Mouse (Mus musculus): Measurements from ENCODE around the gene Csnk1e. TPM values are rescaled to one million over a fixed set of nuclear protein-coding genes. Genes with fewer than 3 reads are reported as not detected.

Csnk1e gene
- polyA plus RNA-seq, 1 experiment from 2014 or later: 64.3 TPM

- H3K4me1 ChIP-seq (ENCODE audit: control insufficient read depth, insufficient read depth, low read length): 0 out of 2 replicates have a peak, but pooled peaks cover 4% of the 10 kb centered on the region
- H3K27me3 ChIP-seq (ENCODE audit: control insufficient read depth, insufficient read depth, low read length): no peaks in the 10 kb centered on the region
- no peak overlapping the region for H3K9ac ChIP-seq (replicated peaks; ENCODE audit: low read depth, low read length)
- H3K4me3 ChIP-seq (ENCODE audit: low read depth, low read length): no peak overlapping the region
- peaks cover 35% of the 10 kb centered on the region for H3K36me3 ChIP-seq (ENCODE audit: control insufficient read depth, insufficient read depth, low read length)
- H3K4me2 ChIP-seq (replicated peaks; ENCODE audit: low read depth, low read length): no peak overlapping the region
- 73% methylated on average over 6 of the region's 6 CpGs for WGBS
- ATAC-seq (ENCODE audit: insufficient number of reproducible peaks, insufficient read depth, low FRiP score, low read depth): no peak
- no peak overlapping the region for H3K27ac ChIP-seq (ENCODE audit: low read length)
- H3K9me3 ChIP-seq (ENCODE audit: control insufficient read depth, low read depth, low read length): no peaks in the 10 kb centered on the region
Observed at GRCm38 (mm10) chr15:79377681-79378080, 77.7 kb downstream of the Csnk1e start.

GRCm38 (mm10) chr15:79374760-79375159, 80.6 kb downstream of the Csnk1e start:
- H3K4me2 ChIP-seq (replicated peaks; ENCODE audit: low read depth, low read length): no peak overlapping the region
- H3K4me1 ChIP-seq (ENCODE audit: control insufficient read depth, insufficient read depth, low read length): peaks cover 10% of the 10 kb centered on the region
- ATAC-seq (ENCODE audit: insufficient number of reproducible peaks, insufficient read depth, low FRiP score, low read depth): no peak
- no peak overlapping the region for H3K9ac ChIP-seq (replicated peaks; ENCODE audit: low read depth, low read length)
- no peaks in the 10 kb centered on the region for H3K27me3 ChIP-seq (ENCODE audit: control insufficient read depth, insufficient read depth, low read length)
- peak overlapping the region; percentile 59; the same call in 1 of the 2 replicates for H3K27ac ChIP-seq (ENCODE audit: low read length)
- 38% methylated on average over 3 of the region's 3 CpGs for WGBS
- H3K4me3 ChIP-seq (ENCODE audit: low read depth, low read length): no peak overlapping the region
- H3K9me3 ChIP-seq (ENCODE audit: control insufficient read depth, low read depth, low read length): no peaks in the 10 kb centered on the region
- peaks cover 47% of the 10 kb centered on the region for H3K36me3 ChIP-seq (ENCODE audit: control insufficient read depth, insufficient read depth, low read length)

GRCm38 (mm10) chr15:79370281-79370843, 85.0 kb downstream of the Csnk1e start:
- peaks cover 40% of the 10 kb centered on the region for H3K36me3 ChIP-seq (ENCODE audit: control insufficient read depth, insufficient read depth, low read length)
- WGBS: 75% methylated on average over 7 of the region's 7 CpGs
- H3K27ac ChIP-seq (ENCODE audit: low read length): peak overlapping the region; percentile 49; the same call in 1 of the 2 replicates

GRCm38 (mm10) chr15:79369452-79370280, 85.7 kb downstream of the Csnk1e start:
- no peak overlapping the region for H3K4me3 ChIP-seq (ENCODE audit: low read depth, low read length)
- H3K4me1 ChIP-seq (ENCODE audit: control insufficient read depth, insufficient read depth, low read length): peaks cover 33% of the 10 kb centered on the region
- no peak overlapping the region for H3K4me2 ChIP-seq (replicated peaks; ENCODE audit: low read depth, low read length)
- no peak overlapping the region for H3K9ac ChIP-seq (replicated peaks; ENCODE audit: low read depth, low read length)
- peak overlapping the region; percentile 55; the same call in 1 of the 2 replicates for H3K27ac ChIP-seq (ENCODE audit: low read length)
- 64% methylated on average over 15 of the region's 15 CpGs for WGBS
- peaks cover 46% of the 10 kb centered on the region for H3K36me3 ChIP-seq (ENCODE audit: control insufficient read depth, insufficient read depth, low read length)
- no peaks in the 10 kb centered on the region for H3K9me3 ChIP-seq (ENCODE audit: control insufficient read depth, low read depth, low read length)
- ATAC-seq (ENCODE audit: insufficient number of reproducible peaks, insufficient read depth, low FRiP score, low read depth): no peak; the same call in 1 of the 2 replicates
- no peaks in the 10 kb centered on the region for H3K27me3 ChIP-seq (ENCODE audit: control insufficient read depth, insufficient read depth, low read length)

More at GRCm38 (mm10) chr15:79370281-79370843, 85.0 kb downstream of the Csnk1e start:
- H3K27me3 ChIP-seq (ENCODE audit: control insufficient read depth, insufficient read depth, low read length): no peaks in the 10 kb centered on the region
- H3K4me2 ChIP-seq (replicated peaks; ENCODE audit: low read depth, low read length): no peak overlapping the region
- H3K9me3 ChIP-seq (ENCODE audit: control insufficient read depth, low read depth, low read length): no peaks in the 10 kb centered on the region
- H3K4me1 ChIP-seq (ENCODE audit: control insufficient read depth, insufficient read depth, low read length): peaks cover 33% of the 10 kb centered on the region
- no peak for ATAC-seq (ENCODE audit: insufficient number of reproducible peaks, insufficient read depth, low FRiP score, low read depth)
- H3K9ac ChIP-seq (replicated peaks; ENCODE audit: low read depth, low read length): no peak overlapping the region
- H3K4me3 ChIP-seq (ENCODE audit: low read depth, low read length): no peak overlapping the region

- 78% methylated on average over 8 of the region's 8 CpGs for WGBS
Observed at GRCm38 (mm10) chr15:79368861-79369440, 86.4 kb downstream of the Csnk1e start.

GRCm38 (mm10) chr15:79368313-79368811, 87.0 kb downstream of the Csnk1e start:
- Histone ChIP-seq H3K4me1 (ENCODE audit: control insufficient read depth, insufficient read depth, low read length) (peaks cover 33% of the 10 kb centered on the region), H3K9ac (replicated peaks; ENCODE audit: low read depth, low read length) (no peak overlapping the region), H3K4me3 (ENCODE audit: low read depth, low read length) (no peak overlapping the region)

More at GRCm38 (mm10) chr15:79368861-79369440, 86.4 kb downstream of the Csnk1e start:
- peaks cover 33% of the 10 kb centered on the region for H3K4me1 ChIP-seq (ENCODE audit: control insufficient read depth, insufficient read depth, low read length)
- H3K27ac ChIP-seq (ENCODE audit: low read length): peak overlapping the region; percentile 55; the same call in 1 of the 2 replicates
- no peaks in the 10 kb centered on the region for H3K27me3 ChIP-seq (ENCODE audit: control insufficient read depth, insufficient read depth, low read length)
- no peak overlapping the region for H3K4me3 ChIP-seq (ENCODE audit: low read depth, low read length)
- no peak overlapping the region for H3K4me2 ChIP-seq (replicated peaks; ENCODE audit: low read depth, low read length)
- peak; percentile 12; the same call in 1 of the 2 replicates for ATAC-seq (ENCODE audit: insufficient number of reproducible peaks, insufficient read depth, low FRiP score, low read depth)
- no peak overlapping the region for H3K9ac ChIP-seq (replicated peaks; ENCODE audit: low read depth, low read length)
- H3K36me3 ChIP-seq (ENCODE audit: control insufficient read depth, insufficient read depth, low read length): peaks cover 53% of the 10 kb centered on the region
- no peaks in the 10 kb centered on the region for H3K9me3 ChIP-seq (ENCODE audit: control insufficient read depth, low read depth, low read length)

More at GRCm38 (mm10) chr15:79368313-79368811, 87.0 kb downstream of the Csnk1e start:
- H3K27ac ChIP-seq (ENCODE audit: low read length): peak overlapping the region; percentile 92
- no peaks in the 10 kb centered on the region for H3K9me3 ChIP-seq (ENCODE audit: control insufficient read depth, low read depth, low read length)
- ATAC-seq (ENCODE audit: insufficient number of reproducible peaks, insufficient read depth, low FRiP score, low read depth): peak; percentile 89
- WGBS: 23% methylated on average over 14 of the region's 14 CpGs
- 0 out of 2 replicates have a peak overlapping the region, but pooled peaks have one; percentile 12 for H3K4me2 ChIP-seq (replicated peaks; ENCODE audit: low read depth, low read length)
- H3K27me3 ChIP-seq (ENCODE audit: control insufficient read depth, insufficient read depth, low read length): no peaks in the 10 kb centered on the region
- H3K36me3 ChIP-seq (ENCODE audit: control insufficient read depth, insufficient read depth, low read length): peaks cover 53% of the 10 kb centered on the region

MicroRNAs within 50 kb of the gene (microRNA counts, 519-probe panel; counts per million panel counts)
- microRNA mmu-miR-1943: 1,875 counts per million, percentile 17 among the panel's probes with 10 or more counts

Small RNA genes within 50 kb of the gene (microRNA-seq; reads per million reads assigned to microRNA genes)
- gene Gm44302 (not detected), gene Mir1943 (1.6 reads per million)

Other genes with a start within 250 kb of the Csnk1e start
- gene Pick1, start 226.4 kb downstream of the Csnk1e start, polyA plus RNA-seq (2014; fragmentation: Nextera tagmentation; extraction: Ambion mirVana): 28.7 and 33.1 TPM in 2 replicates
- gene Gm49486, start 226.2 kb downstream of the Csnk1e start, polyA plus RNA-seq (2014; fragmentation: Nextera tagmentation; extraction: Ambion mirVana): 0.93 and 1.3 TPM in 2 replicates
- 0.18 and 0.19 TPM in 2 replicates for gene Slc16a8, start 200.8 kb downstream of the Csnk1e start, polyA plus RNA-seq (2014; fragmentation: Nextera tagmentation; extraction: Ambion mirVana)
- 5.9 and 8.6 TPM in 2 replicates for gene Baiap2l2, start 170.0 kb downstream of the Csnk1e start, polyA plus RNA-seq (2014; fragmentation: Nextera tagmentation; extraction: Ambion mirVana)
- gene Pla2g6, start 127.2 kb downstream of the Csnk1e start, polyA plus RNA-seq (2014; fragmentation: Nextera tagmentation; extraction: Ambion mirVana): 16.6 and 17.4 TPM in 2 replicates
- gene Maff, start 108.9 kb downstream of the Csnk1e start, polyA plus RNA-seq (2014; fragmentation: Nextera tagmentation; extraction: Ambion mirVana): 4.2 and 6.1 TPM in 2 replicates
- gene Tmem184b, start 52.0 kb downstream of the Csnk1e start, polyA plus RNA-seq (2014; fragmentation: Nextera tagmentation; extraction: Ambion mirVana): 51.2 and 64.3 TPM in 2 replicates
- gene Kcnj4, start 49.7 kb upstream of the Csnk1e start, polyA plus RNA-seq (2014; fragmentation: Nextera tagmentation; extraction: Ambion mirVana): not detected in 2 replicates
- 82.3 and 83.9 TPM in 2 replicates for gene Kdelr3, start 60.8 kb upstream of the Csnk1e start, polyA plus RNA-seq (2014; fragmentation: Nextera tagmentation; extraction: Ambion mirVana)
- gene Ddx17, start 91.2 kb upstream of the Csnk1e start, polyA plus RNA-seq (2014; fragmentation: Nextera tagmentation; extraction: Ambion mirVana): 106 and 113 TPM in 2 replicates
- gene Dmc1, start 149.5 kb upstream of the Csnk1e start, polyA plus RNA-seq (2014; fragmentation: Nextera tagmentation; extraction: Ambion mirVana): 2.8 and 3.8 TPM in 2 replicates
- gene Fam227a, start 203.4 kb upstream of the Csnk1e start, polyA plus RNA-seq (2014; fragmentation: Nextera tagmentation; extraction: Ambion mirVana): 1.6 and 3.0 TPM in 2 replicates
- 45.0 and 49.5 TPM in 2 replicates for gene Cby1, start 203.6 kb upstream of the Csnk1e start, polyA plus RNA-seq (2014; fragmentation: Nextera tagmentation; extraction: Ambion mirVana)
- gene Tomm22, start 215.3 kb upstream of the Csnk1e start, polyA plus RNA-seq (2014; fragmentation: Nextera tagmentation; extraction: Ambion mirVana): 236 and 237 TPM in 2 replicates
- gene Josd1, start 232.4 kb upstream of the Csnk1e start, polyA plus RNA-seq (2014; fragmentation: Nextera tagmentation; extraction: Ambion mirVana): 15.3 and 16.0 TPM in 2 replicates
- 24.7 and 27.2 TPM in 2 replicates for gene Gtpbp1, start 235.3 kb upstream of the Csnk1e start, polyA plus RNA-seq (2014; fragmentation: Nextera tagmentation; extraction: Ambion mirVana)

Measured in stomach, embryonic 14.5 days (tissue).